Mouse (Mus musculus) liver, embryonic 12.5 days (tissue): ENCODE data around the gene Rps29. TPM values are rescaled to one million over a fixed set of nuclear protein-coding genes. Genes with fewer than 3 reads are reported as not detected.

Experiments used
- ATAC-seq: fragments of 200-750 bp; cut with Nextera tagmentation; 2 replicates; pipeline ENCODE4 v1.8.0; 2017; ENCODE audit warnings: moderate number of reproducible peaks, mild to moderate bottlenecking, moderate library complexity
- H3K27ac ChIP-seq: fragments of 300-500 bp; sonication (generic); 2 replicates; pipeline ENCODE4 v1.5.1; 2016; ENCODE audit warnings: mild to moderate bottlenecking
- H3K27me3 ChIP-seq: fragments of 300-500 bp; sonication (generic); replicated peaks from 2 replicates; pipeline ENCODE4 v1.6.1; 2016; ENCODE audit warnings: mild to moderate bottlenecking, moderate library complexity
- H3K36me3 ChIP-seq: fragments of 300-500 bp; sonication (generic); 2 replicates; pipeline ENCODE4 v1.6.1; 2016; ENCODE audit warnings: mild to moderate bottlenecking, moderate library complexity
- H3K4me1 ChIP-seq: fragments of 300-500 bp; sonication (generic); 2 replicates; pipeline ENCODE4 v1.6.1; 2016
- H3K4me2 ChIP-seq: fragments of 300-500 bp; sonication (generic); 2 replicates; pipeline ENCODE4 v1.6.1; 2016; ENCODE audit warnings: mild to moderate bottlenecking, moderate library complexity
- H3K4me3 ChIP-seq: fragments of 300-500 bp; sonication (generic); 2 replicates; pipeline ENCODE4 v1.5.1; 2016; ENCODE audit warnings: mild to moderate bottlenecking, moderate library complexity
- H3K9ac ChIP-seq: fragments of 300-500 bp; sonication (generic); 2 replicates; pipeline ENCODE4 v1.6.1; 2016; ENCODE audit warnings: mild to moderate bottlenecking, moderate library complexity
- H3K9me3 ChIP-seq: fragments of 300-500 bp; sonication (generic); replicated peaks from 2 replicates; pipeline ENCODE4 v1.6.1; 2016; ENCODE audit warnings: mild to moderate bottlenecking, moderate library complexity
- WGBS: fragments of 180-500 bp; shearing (Covaris S2); methylation state at CpG from one replicate; pipeline ENCODE4 v1.1.7; 2016; ENCODE audit not compliant: insufficient replicate concordance; 5-methylcytosine and 5-hydroxymethylcytosine counted together
- polyA plus RNA-seq: library from polyadenylated mRNA; unstranded; fragments of >200 nt; fragmentation: Nextera tagmentation; extraction: Ambion mirVana; gene quantifications from 2 replicates; pipeline ENCODE4 v1.2.1, GENCODE M21; 2016

Rps29 gene
- polyA plus RNA-seq, 1 experiment from 2014 or later: 1,647 TPM

- Histone ChIP-seq H3K27me3 (no peaks in the 10 kb centered on the region), H3K36me3 (peaks cover 20% of the 10 kb centered on the region), H3K4me2 (no peak overlapping the region), H3K27ac (no peak overlapping the region; the same call in 1 of the 2 replicates), H3K4me1 (peaks cover 26% of the 10 kb centered on the region), H3K4me3 (no peak overlapping the region), H3K9ac (no peak overlapping the region), H3K9me3 (no peaks in the 10 kb centered on the region)
- WGBS: 72% methylated on average over 2 of the region's 2 CpGs
- ATAC-seq: no peak
Measured at GRCm38 (mm10) chr12:69155923-69156322, 3.1 kb downstream of the Rps29 start.

- WGBS: 65% methylated on average over 13 of the region's 13 CpGs
- H3K36me3 ChIP-seq: no peaks in the 10 kb centered on the region
- no peak overlapping the region for H3K4me3 ChIP-seq
- H3K9me3 ChIP-seq: no peaks in the 10 kb centered on the region
- H3K4me1 ChIP-seq: no peaks in the 10 kb centered on the region
- no peak overlapping the region for H3K27ac ChIP-seq
- H3K27me3 ChIP-seq: no peaks in the 10 kb centered on the region
- ATAC-seq: no peak
- no peak overlapping the region for H3K4me2 ChIP-seq
- H3K9ac ChIP-seq: no peak overlapping the region
Measured at GRCm38 (mm10) chr12:69150049-69150448, 8.9 kb downstream of the Rps29 start.

GRCm38 (mm10) chr12:69147166-69147735, 11.7 kb downstream of the Rps29 start:
- Histone ChIP-seq H3K27ac (no peak overlapping the region), H3K27me3 (no peaks in the 10 kb centered on the region; the same call in 1 of the 2 replicates), H3K9ac (no peak overlapping the region), H3K36me3 (no peaks in the 10 kb centered on the region), H3K9me3 (no peaks in the 10 kb centered on the region), H3K4me2 (no peak overlapping the region), H3K4me1 (no peaks in the 10 kb centered on the region), H3K4me3 (no peak overlapping the region)
- 73% methylated on average over 5 of the region's 5 CpGs for WGBS
- ATAC-seq: no peak

GRCm38 (mm10) chr12:69143460-69143859, 15.5 kb downstream of the Rps29 start:
- Histone ChIP-seq H3K4me3 (no peak overlapping the region), H3K4me2 (no peak overlapping the region), H3K36me3 (no peaks in the 10 kb centered on the region), H3K27ac (no peak overlapping the region), H3K27me3 (no peaks in the 10 kb centered on the region; the same call in 1 of the 2 replicates), H3K9me3 (no peaks in the 10 kb centered on the region), H3K4me1 (no peaks in the 10 kb centered on the region), H3K9ac (no peak overlapping the region)
- 69% methylated on average over 6 of the region's 6 CpGs for WGBS
- no peak for ATAC-seq

GRCm38 (mm10) chr12:69139841-69140240, 19.1 kb downstream of the Rps29 start:
- ATAC-seq: 0 out of 2 replicates have a peak, but pooled peaks have one; percentile 15
- no peaks in the 10 kb centered on the region for H3K36me3 ChIP-seq
- WGBS: 70% methylated on average over 7 of the region's 7 CpGs
- H3K27ac ChIP-seq: no peak overlapping the region
- no peak overlapping the region for H3K4me3 ChIP-seq
- H3K27me3 ChIP-seq: no peaks in the 10 kb centered on the region; the same call in 1 of the 2 replicates
- no peaks in the 10 kb centered on the region for H3K4me1 ChIP-seq
- no peak overlapping the region for H3K9ac ChIP-seq
- no peaks in the 10 kb centered on the region for H3K9me3 ChIP-seq
- no peak overlapping the region for H3K4me2 ChIP-seq

GRCm38 (mm10) chr12:69139201-69139600, 19.8 kb downstream of the Rps29 start:
- Histone ChIP-seq H3K27me3 (no peaks in the 10 kb centered on the region; the same call in 1 of the 2 replicates), H3K36me3 (no peaks in the 10 kb centered on the region), H3K4me1 (no peaks in the 10 kb centered on the region), H3K27ac (no peak overlapping the region), H3K4me3 (no peak overlapping the region), H3K9me3 (no peaks in the 10 kb centered on the region), H3K9ac (no peak overlapping the region), H3K4me2 (no peak overlapping the region)
- 66% methylated on average over 3 of the region's 3 CpGs for WGBS
- no peak for ATAC-seq

- no peaks in the 10 kb centered on the region for H3K36me3 ChIP-seq
- ATAC-seq: no peak
- no peak overlapping the region for H3K4me2 ChIP-seq
- WGBS: 9% methylated on average over 10 of the region's 10 CpGs
- no peaks in the 10 kb centered on the region; the same call in 1 of the 2 replicates for H3K27me3 ChIP-seq
- H3K9ac ChIP-seq: no peak overlapping the region
- H3K9me3 ChIP-seq: no peaks in the 10 kb centered on the region
- H3K4me3 ChIP-seq: no peak overlapping the region
- H3K27ac ChIP-seq: no peak overlapping the region
- 0 out of 2 replicates have a peak, but pooled peaks cover 6% of the 10 kb centered on the region for H3K4me1 ChIP-seq
Measured at GRCm38 (mm10) chr12:69131981-69132380, 27.0 kb downstream of the Rps29 start.

- Histone ChIP-seq H3K27me3 (no peaks in the 10 kb centered on the region; the same call in 1 of the 2 replicates), H3K4me1 (0 out of 2 replicates have a peak, but pooled peaks cover 6% of the 10 kb centered on the region), H3K27ac (no peak overlapping the region), H3K9me3 (no peaks in the 10 kb centered on the region), H3K4me2 (no peak overlapping the region), H3K4me3 (no peak overlapping the region), H3K9ac (no peak overlapping the region), H3K36me3 (no peaks in the 10 kb centered on the region)
- 33% methylated on average over 6 of the region's 6 CpGs for WGBS
- ATAC-seq: no peak
Measured at GRCm38 (mm10) chr12:69131267-69131666, 27.7 kb downstream of the Rps29 start.

- Histone ChIP-seq H3K4me1 (0 out of 2 replicates have a peak, but pooled peaks cover 6% of the 10 kb centered on the region), H3K9me3 (no peaks in the 10 kb centered on the region), H3K4me3 (peak overlapping the region; percentile 31), H3K27me3 (no peaks in the 10 kb centered on the region; the same call in 1 of the 2 replicates), H3K9ac (no peak overlapping the region), H3K4me2 (peak overlapping the region; percentile 60), H3K27ac (no peak overlapping the region), H3K36me3 (no peaks in the 10 kb centered on the region)
- ATAC-seq: no peak
- WGBS: 49% methylated on average over 12 of the region's 12 CpGs
Measured at GRCm38 (mm10) chr12:69130486-69130885, 28.5 kb downstream of the Rps29 start.

- WGBS: 35% methylated on average over 17 of the region's 18 CpGs
- ATAC-seq: no peak
- Histone ChIP-seq H3K4me2 (peak overlapping the region; percentile 60), H3K4me1 (0 out of 2 replicates have a peak, but pooled peaks cover 6% of the 10 kb centered on the region), H3K27ac (no peak overlapping the region), H3K9ac (no peak overlapping the region), H3K4me3 (peak overlapping the region; percentile 31), H3K9me3 (no peaks in the 10 kb centered on the region), H3K36me3 (no peaks in the 10 kb centered on the region), H3K27me3 (no peaks in the 10 kb centered on the region; the same call in 1 of the 2 replicates)
Measured at GRCm38 (mm10) chr12:69129634-69130310, 29.2 kb downstream of the Rps29 start.

GRCm38 (mm10) chr12:69127626-69128025, 31.4 kb downstream of the Rps29 start:
- ATAC-seq: no peak
- Histone ChIP-seq H3K4me3 (no peak overlapping the region), H3K27me3 (no peaks in the 10 kb centered on the region; the same call in 1 of the 2 replicates), H3K4me1 (0 out of 2 replicates have a peak, but pooled peaks cover 6% of the 10 kb centered on the region), H3K4me2 (no peak overlapping the region), H3K9ac (no peak overlapping the region), H3K36me3 (no peaks in the 10 kb centered on the region), H3K27ac (no peak overlapping the region), H3K9me3 (no peaks in the 10 kb centered on the region)
- 79% methylated on average over 3 of the region's 3 CpGs for WGBS

- 0 out of 2 replicates have a peak, but pooled peaks cover 6% of the 10 kb centered on the region for H3K4me1 ChIP-seq
- ATAC-seq: no peak
- no peak overlapping the region for H3K4me2 ChIP-seq
- H3K4me3 ChIP-seq: no peak overlapping the region
- 58% methylated on average over 5 of the region's 5 CpGs for WGBS
- H3K27ac ChIP-seq: no peak overlapping the region
- H3K36me3 ChIP-seq: no peaks in the 10 kb centered on the region
- H3K9ac ChIP-seq: no peak overlapping the region
- no peaks in the 10 kb centered on the region; the same call in 1 of the 2 replicates for H3K27me3 ChIP-seq
- H3K9me3 ChIP-seq: no peaks in the 10 kb centered on the region
Measured at GRCm38 (mm10) chr12:69127170-69127569, 31.8 kb downstream of the Rps29 start.
